Mouse (Mus musculus) heart, postnatal 36 days (tissue): ENCODE measurements around the gene Sod1. TPM values are rescaled to one million over a fixed set of nuclear protein-coding genes. Genes with fewer than 3 reads are reported as not detected.
"Not testable (repeated sequence)": the region's sequence is repeated elsewhere in the genome, so short reads cannot be mapped to it uniquely, and the experiment has no call there.

Experiments used
- DNase-seq, 2 experiments: peaks; one replicate each; pipeline ENCODE4 v3.0.0; 2021 to 2022
- intact Hi-C: fragments of 180-260 bp; cut with DNase I; formaldehyde crosslinking; loops from one replicate; pipeline ENCODE4 v1.15.1; 2025
- total RNA-seq, 2 experiments: library from RNA; stranded (reverse); gene quantifications; 2 replicates each; pipeline ENCODE4 v1.2.3; 2021

Gene Sod1
- total RNA-seq, 2 experiments from 2014 or later, result 523 to 525 TPM

DNA sequence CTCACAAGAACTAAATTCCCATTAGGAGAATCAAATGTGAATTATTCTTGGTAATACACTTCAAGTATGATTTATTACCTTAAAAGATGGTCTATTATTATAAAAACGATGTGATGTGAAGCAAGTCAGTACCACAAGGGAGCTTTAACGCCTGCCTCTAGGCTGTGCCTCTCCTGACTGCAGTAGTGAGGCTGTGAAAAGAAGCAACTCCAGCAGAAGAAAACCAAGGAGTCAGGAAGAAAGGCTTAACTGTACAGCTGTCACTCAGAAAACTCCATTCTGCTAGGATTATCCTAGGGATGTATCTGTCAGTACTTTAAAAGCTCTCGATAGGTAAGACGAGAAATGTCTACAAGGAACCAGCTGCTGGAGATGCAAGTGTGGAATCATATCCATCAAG lies 21.3 kb downstream of the Sod1 start:
- DNase-seq, result no peak
- intact Hi-C loops, result no loop called here

- no peak for DNase-seq
- intact Hi-C loops, result no loop called here
These were observed 22.1 kb downstream of the Sod1 start for GRCm38 (mm10) chr16:90242426-90243304.

- intact Hi-C loops, result no loop called here
- DNase-seq, result no peak
These were observed 29.5 kb downstream of the Sod1 start for GRCm38 (mm10) chr16:90250099-90250498.

GRCm38 (mm10) chr16:90251256-90251655 lies 30.7 kb downstream of the Sod1 start:
- intact Hi-C loops, result not testable (repeated sequence)

GRCm38 (mm10) chr16:90252521-90252920 lies 32.0 kb downstream of the Sod1 start:
- DNase-seq, result no peak
- intact Hi-C loops, result no loop called here

More at GRCm38 (mm10) chr16:90251256-90251655, 30.7 kb downstream of the Sod1 start:
- DNase-seq, result not testable (repeated sequence)

GRCm38 (mm10) chr16:90258950-90259349 lies 38.4 kb downstream of the Sod1 start:
- DNase-seq, result no peak
- intact Hi-C loops, result no loop called here

DNA sequence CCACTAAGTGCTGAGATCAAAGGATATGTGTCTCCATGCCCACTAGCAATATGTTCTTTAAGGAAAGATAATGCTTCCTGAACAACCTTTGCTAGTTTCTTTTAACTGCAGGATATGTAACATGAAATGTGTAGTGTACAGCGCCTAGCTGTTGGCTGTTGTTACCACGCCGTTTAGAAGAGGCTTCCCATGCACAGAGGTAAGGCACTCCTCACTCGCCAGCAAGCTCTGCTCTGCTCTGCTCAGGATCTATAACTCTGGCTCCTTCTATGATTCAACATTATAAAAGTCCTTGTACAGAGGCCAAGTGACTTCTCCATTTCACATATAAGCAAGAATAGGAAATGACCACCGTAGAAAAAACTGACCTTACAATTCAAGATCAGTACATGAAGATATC lies 39.1 kb downstream of the Sod1 start:
- DNase-seq, result no peak
- intact Hi-C loops, result no loop called here

GRCm38 (mm10) chr16:90260097-90260496 lies 39.5 kb downstream of the Sod1 start:
- DNase-seq, result no peak
- intact Hi-C loops, result no loop called here

DNA sequence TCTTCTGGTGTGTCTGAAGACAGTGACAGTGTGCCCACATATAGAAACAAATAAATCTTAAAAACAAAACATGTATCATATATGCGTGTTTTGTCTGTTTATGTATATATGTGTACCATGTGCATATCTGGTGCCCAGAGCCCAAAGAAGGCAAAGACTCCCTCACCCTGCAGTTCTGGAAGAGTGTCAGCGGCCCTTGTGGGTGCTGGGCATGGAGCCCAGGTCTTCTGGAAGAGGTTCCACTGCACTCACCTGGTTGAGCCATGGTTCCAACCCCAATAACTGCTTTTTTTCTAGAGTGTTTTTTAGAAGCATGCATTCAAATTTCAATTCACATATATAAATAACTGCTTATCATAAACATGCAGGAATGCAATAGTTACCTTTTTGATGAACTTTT lies 41.2 kb downstream of the Sod1 start:
- DNase-seq, result no peak
- intact Hi-C loops, result no loop called here

DNA sequence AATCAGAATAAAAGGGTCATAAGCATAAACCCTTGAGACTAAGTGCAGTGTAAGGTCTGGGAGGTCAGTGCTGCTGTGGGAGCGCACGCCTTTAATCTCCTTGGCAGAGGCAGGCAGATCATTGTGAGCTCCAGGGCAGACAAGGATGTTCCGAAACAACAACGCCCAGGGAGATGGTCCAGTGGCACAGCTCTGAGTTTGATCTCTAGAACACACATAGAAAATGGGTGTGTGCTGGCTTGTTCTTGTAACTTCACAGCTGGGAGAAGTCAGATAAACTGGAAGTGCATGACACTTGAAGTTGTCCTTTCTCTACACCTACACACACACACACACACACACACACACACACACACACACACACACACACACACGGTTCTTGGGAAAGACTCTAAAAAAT lies 43.5 kb downstream of the Sod1 start:
- intact Hi-C loops, result no loop called here
- no peak for DNase-seq

GRCm38 (mm10) chr16:90265106-90265505 lies 44.6 kb downstream of the Sod1 start:
- intact Hi-C loops, result no loop called here
- DNase-seq, result no peak

DNA sequence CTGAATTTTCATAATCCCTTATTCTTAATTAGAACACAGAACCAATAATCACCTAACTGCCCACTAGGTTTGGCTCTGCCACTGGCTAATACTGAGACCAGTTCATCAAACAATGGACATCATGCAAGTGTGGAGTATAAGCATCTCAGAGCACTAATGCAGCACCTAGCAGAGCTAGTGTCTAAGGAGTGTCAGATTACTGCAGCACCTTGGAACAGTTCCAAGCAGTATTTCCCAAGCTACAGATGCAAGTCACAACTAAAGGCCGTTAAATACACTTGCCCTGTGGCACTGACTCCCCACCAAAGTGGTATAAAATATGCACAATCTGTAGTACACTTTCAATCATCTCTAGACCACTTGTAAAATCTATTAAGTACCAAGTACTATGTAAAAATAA lies 46.0 kb downstream of the Sod1 start:
- intact Hi-C loops, result no loop called here
- no peak for DNase-seq

DNA sequence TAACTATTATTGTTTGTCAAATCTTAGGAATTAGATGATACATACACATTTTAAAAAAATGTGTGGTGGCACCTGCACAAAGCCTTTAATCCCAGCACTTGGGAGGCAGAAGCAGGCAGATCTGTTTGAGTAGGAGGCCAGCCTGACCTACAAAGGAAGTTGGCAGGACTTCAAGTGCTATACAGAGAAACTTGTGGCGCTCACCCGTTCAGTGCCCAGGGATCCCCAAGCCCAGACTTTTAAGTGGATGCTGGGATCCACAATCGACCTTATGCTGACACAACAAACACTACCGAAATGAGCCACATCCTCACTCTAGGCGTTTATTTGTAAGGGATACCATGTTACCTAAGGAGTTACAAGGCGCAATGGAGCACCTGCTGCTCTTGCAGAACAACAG lies 55.0 kb downstream of the Sod1 start:
- intact Hi-C loops, result no loop called here
- DNase-seq, result no peak

Other genes starting within 250 kb of the Sod1 start
- gene Tiam1, start 77.0 kb upstream of the Sod1 start, total RNA-seq, result 1 to 10 TPM; 4.8 to 6.1 TPM
- 10 to 100 TPM; 18.1 to 22.0 TPM for gene Scaf4, start 63.7 kb downstream of the Sod1 start, total RNA-seq
- under 1 TPM; 0.57 to 0.67 TPM for gene Hunk, start 165.3 kb downstream of the Sod1 start, total RNA-seq